Mouse (Mus musculus) heart, postnatal 0 days (tissue): ENCODE measurements around the gene Glb1. TPM values are rescaled to one million over a fixed set of nuclear protein-coding genes. Genes with fewer than 3 reads are reported as not detected.

Source experiments
- ATAC-seq: fragments of 200-750 bp; cut with Nextera tagmentation; 2 replicates; pipeline ENCODE4 v1.8.0; 2017; ENCODE audit warnings: low read depth, moderate number of reproducible peaks, moderate library complexity; ENCODE audit not compliant: insufficient read depth
- DNase-seq: peaks from one replicate; pipeline ENCODE4 v3.0.0-alpha.2; 2016; ENCODE audit warnings: low spot score
- H3K27ac ChIP-seq: fragments of 300-500 bp; sonication (generic); 2 replicates; pipeline ENCODE4 v1.5.1; 2014; ENCODE audit warnings: low read depth, mild to moderate bottlenecking
- H3K27me3 ChIP-seq: fragments of 300-500 bp; sonication (generic); 2 replicates; pipeline ENCODE4 v1.6.1; 2014; ENCODE audit warnings: low read length, mixed read lengths; ENCODE audit not compliant: control insufficient read depth, insufficient read depth
- H3K36me3 ChIP-seq: fragments of 300-500 bp; sonication (generic); replicated peaks from 2 replicates; pipeline ENCODE4 v1.6.1; 2014; ENCODE audit warnings: low read length, mixed read lengths; ENCODE audit not compliant: control insufficient read depth, insufficient read depth
- H3K4me1 ChIP-seq: fragments of 300-500 bp; sonication (generic); 2 replicates; pipeline ENCODE4 v1.6.1; 2014; ENCODE audit warnings: antibody characterized with exemption; ENCODE audit not compliant: control insufficient read depth, insufficient read depth
- H3K4me2 ChIP-seq: fragments of 300-500 bp; sonication (generic); 2 replicates; pipeline ENCODE4 v1.6.1; 2014; ENCODE audit warnings: low read depth, mild to moderate bottlenecking, low read length, moderate library complexity
- H3K4me3 ChIP-seq: fragments of 300-500 bp; sonication (generic); 2 replicates; pipeline ENCODE4 v1.5.1; 2014; ENCODE audit warnings: low read depth, low read length
- H3K9ac ChIP-seq: fragments of 300-500 bp; sonication (generic); replicated peaks from 2 replicates; pipeline ENCODE4 v1.6.1; 2014; ENCODE audit warnings: low read depth, low read length, mixed read lengths
- H3K9me3 ChIP-seq: fragments of 300-500 bp; sonication (generic); replicated peaks from 2 replicates; pipeline ENCODE4 v1.6.1; 2016; ENCODE audit warnings: low read length; ENCODE audit not compliant: control insufficient read depth
- CTCF ChIP-seq: IDR thresholded peaks from 2 replicates; pipeline ENCODE4 v1.5.1; 2016; ENCODE audit warnings: antibody characterized with exemption, control low read depth, low read depth
- EP300 ChIP-seq: IDR thresholded peaks from 2 replicates; pipeline ENCODE4 v1.6.1; 2016; ENCODE audit warnings: antibody characterized with exemption, low read depth
- WGBS: fragments of 180-500 bp; shearing (Covaris S2); extraction: QIAGEN DNeasy Blood & Tissue Kit; methylation state at CpG from one replicate; pipeline ENCODE4 v1.1.7; 2014; 5-methylcytosine and 5-hydroxymethylcytosine counted together
- polyA plus RNA-seq: library from polyadenylated mRNA; unstranded; fragments of >200 nt; fragmentation: Nextera tagmentation; extraction: Ambion mirVana; gene quantifications from 2 replicates; pipeline ENCODE4 v1.2.1, GENCODE M21; 2015
- total RNA-seq: library from RNA; depleted of rRNA; stranded (reverse); fragments of >200 nt; gene quantifications from 2 replicates; pipeline ENCODE4 v1.2.3, GENCODE M21; 2014; ENCODE audit warnings: low replicate concordance

The Glb1 gene
- total and polyA plus RNA-seq, 2 experiments from 2014 or later, result 22.8 to 29.8 TPM

- peaks cover 26% of the 10 kb centered on the region for H3K36me3 ChIP-seq
- H3K9me3 ChIP-seq, result 0 out of 2 replicates have a peak, but pooled peaks cover 6% of the 10 kb centered on the region
- 84% methylated on average over 12 of the region's 12 CpGs for WGBS
- H3K4me1 ChIP-seq, result no peaks in the 10 kb centered on the region
- no peak overlapping the region for H3K9ac ChIP-seq
- no peak overlapping the region for H3K4me2 ChIP-seq
- H3K27ac ChIP-seq, result no peak overlapping the region
- no peak overlapping the region for H3K4me3 ChIP-seq
- no peak for ATAC-seq
- no peak for DNase-seq
- TF ChIP-seq CTCF (no peak), EP300 (no peak)
- H3K27me3 ChIP-seq, result no peaks in the 10 kb centered on the region
Observed at GRCm38 (mm10) chr9:114428103-114428834, 27.4 kb downstream of the Glb1 start.

GRCm38 (mm10) chr9:114435668-114436067 is 34.8 kb downstream of the Glb1 start:
- no peaks in the 10 kb centered on the region for H3K9me3 ChIP-seq
- H3K9ac ChIP-seq, result no peak overlapping the region
- H3K27ac ChIP-seq, result no peak overlapping the region
- no peaks in the 10 kb centered on the region for H3K27me3 ChIP-seq
- ATAC-seq (no peak), DNase-seq (no peak)
- H3K4me1 ChIP-seq, result no peaks in the 10 kb centered on the region
- H3K4me2 ChIP-seq, result no peak overlapping the region
- TF ChIP-seq EP300, result no peak
- no peak for TF ChIP-seq CTCF
- WGBS, result 69% methylated on average over 2 of the region's 2 CpGs
- H3K36me3 ChIP-seq, result peaks cover 23% of the 10 kb centered on the region; the same call in 1 of the 2 replicates
- no peak overlapping the region for H3K4me3 ChIP-seq

GRCm38 (mm10) chr9:114440548-114440947 is 39.7 kb downstream of the Glb1 start:
- Histone ChIP-seq H3K4me2 (no peak overlapping the region), H3K4me3 (no peak overlapping the region), H3K4me1 (no peaks in the 10 kb centered on the region), H3K9ac (no peak overlapping the region), H3K9me3 (no peaks in the 10 kb centered on the region), H3K36me3 (peaks cover 22% of the 10 kb centered on the region), H3K27me3 (no peaks in the 10 kb centered on the region), H3K27ac (no peak overlapping the region)
- DNase-seq (no peak), ATAC-seq (no peak)
- TF ChIP-seq EP300 (no peak), CTCF (no peak)
- WGBS, result 86% methylated on average over 10 of the region's 10 CpGs

- H3K4me2 ChIP-seq, result no peak overlapping the region
- H3K36me3 ChIP-seq, result peaks cover 21% of the 10 kb centered on the region
- no peak overlapping the region for H3K27ac ChIP-seq
- ATAC-seq, result no peak
- TF ChIP-seq CTCF (no peak), EP300 (no peak)
- DNase-seq, result no peak
- H3K9me3 ChIP-seq, result no peaks in the 10 kb centered on the region
- no peaks in the 10 kb centered on the region for H3K4me1 ChIP-seq
- no peak overlapping the region for H3K4me3 ChIP-seq
- 92% methylated on average over 9 of the region's 9 CpGs for WGBS
- H3K27me3 ChIP-seq, result no peaks in the 10 kb centered on the region
- H3K9ac ChIP-seq, result no peak overlapping the region
Observed at GRCm38 (mm10) chr9:114442225-114442624, 41.3 kb downstream of the Glb1 start.

GRCm38 (mm10) chr9:114442893-114443292 is 42.0 kb downstream of the Glb1 start:
- Histone ChIP-seq H3K9ac (no peak overlapping the region), H3K4me3 (no peak overlapping the region), H3K27me3 (no peaks in the 10 kb centered on the region), H3K4me2 (no peak overlapping the region), H3K9me3 (no peaks in the 10 kb centered on the region), H3K27ac (no peak overlapping the region), H3K36me3 (peaks cover 15% of the 10 kb centered on the region), H3K4me1 (no peaks in the 10 kb centered on the region)
- 73% methylated on average over 9 of the region's 9 CpGs for WGBS
- DNase-seq (no peak), ATAC-seq (no peak)
- no peak for TF ChIP-seq CTCF
- TF ChIP-seq EP300, result no peak

- 90% methylated on average over 8 of the region's 8 CpGs for WGBS
- no peaks in the 10 kb centered on the region for H3K27me3 ChIP-seq
- peaks cover 10% of the 10 kb centered on the region for H3K36me3 ChIP-seq
- no peak overlapping the region for H3K4me2 ChIP-seq
- H3K27ac ChIP-seq, result no peak overlapping the region
- no peak for TF ChIP-seq EP300
- TF ChIP-seq CTCF, result no peak
- DNase-seq (no peak), ATAC-seq (no peak)
- no peaks in the 10 kb centered on the region for H3K9me3 ChIP-seq
- H3K4me1 ChIP-seq, result no peaks in the 10 kb centered on the region
- H3K4me3 ChIP-seq, result no peak overlapping the region
- H3K9ac ChIP-seq, result no peak overlapping the region
Observed at GRCm38 (mm10) chr9:114443351-114443750, 42.5 kb downstream of the Glb1 start.
